Mouse (Mus musculus) stomach, embryonic 15.5 days (tissue): ENCODE measurements at regions not wholly inside any gene's neighbourhood (a gene's known extent, or its start where the extent isn't known, plus 50 kb on each side); places are given as distances from the start of the nearest gene placed in this dataset.

ENCODE experiments used
- ATAC-seq: fragments of 200-750 bp; cut with Nextera tagmentation; 2 replicates; pipeline ENCODE4 v1.8.0; 2017; ENCODE audit warnings: low read depth, moderate number of reproducible peaks, moderate TSS enrichment; ENCODE audit not compliant: insufficient read depth, low FRiP score
- H3K27ac ChIP-seq: fragments of 300-500 bp; sonication (generic); 2 replicates; pipeline ENCODE4 v1.5.1; 2015; ENCODE audit warnings: mild to moderate bottlenecking, inconsistent platforms
- H3K27me3 ChIP-seq: fragments of 300-500 bp; sonication (generic); replicated peaks from 2 replicates; pipeline ENCODE4 v1.6.1; 2015; ENCODE audit warnings: inconsistent platforms
- H3K36me3 ChIP-seq: fragments of 300-500 bp; sonication (generic); 2 replicates; pipeline ENCODE4 v1.6.1; 2015; ENCODE audit warnings: inconsistent platforms
- H3K4me1 ChIP-seq: fragments of 300-500 bp; sonication (generic); 2 replicates; pipeline ENCODE4 v1.6.1; 2015; ENCODE audit warnings: inconsistent platforms
- H3K4me2 ChIP-seq: fragments of 300-500 bp; sonication (generic); 2 replicates; pipeline ENCODE4 v1.6.1; 2015; ENCODE audit warnings: mild to moderate bottlenecking, inconsistent platforms
- H3K4me3 ChIP-seq: fragments of 300-500 bp; sonication (generic); replicated peaks from 2 replicates; pipeline ENCODE4 v1.5.1; 2015; ENCODE audit warnings: inconsistent platforms
- H3K9ac ChIP-seq: fragments of 300-500 bp; sonication (generic); 2 replicates; pipeline ENCODE4 v1.6.1; 2015; ENCODE audit warnings: inconsistent platforms
- H3K9me3 ChIP-seq: fragments of 300-500 bp; sonication (generic); 2 replicates; pipeline ENCODE4 v1.6.1; 2016; ENCODE audit warnings: inconsistent platforms
- WGBS: fragments of 180-500 bp; shearing (Covaris S2); methylation state at CpG from one replicate; pipeline ENCODE4 v1.1.7; 2015; 5-methylcytosine and 5-hydroxymethylcytosine counted together

DNA sequence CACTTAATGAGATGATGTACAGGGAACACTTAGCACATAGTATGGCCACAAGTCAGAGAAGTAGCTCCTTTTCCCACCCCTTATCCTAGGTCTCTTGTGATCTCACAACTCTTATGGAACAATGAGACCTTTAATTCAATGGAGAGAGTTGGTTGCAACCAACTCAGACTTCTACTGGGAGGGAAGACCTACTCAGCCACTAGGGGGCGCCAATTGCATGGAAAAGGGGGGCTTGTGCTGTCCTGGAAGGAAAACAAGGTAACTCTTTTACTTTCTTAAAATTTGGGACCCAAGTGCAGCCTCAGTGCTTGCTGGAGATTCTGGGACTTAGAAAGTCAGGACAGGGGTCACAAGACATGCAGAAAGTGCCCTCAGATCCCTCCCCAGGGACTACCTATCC is 60.7 kb upstream of the Kcnj15 start:
- H3K4me2 ChIP-seq, result no peak overlapping the region
- 0% methylated on average over 1 of the region's 1 CpGs for WGBS
- no peak overlapping the region for H3K27ac ChIP-seq
- no peak for ATAC-seq
- H3K36me3 ChIP-seq, result no peaks in the 10 kb centered on the region
- H3K4me1 ChIP-seq, result peaks cover 4% of the 10 kb centered on the region; the same call in 1 of the 2 replicates
- H3K9me3 ChIP-seq, result no peaks in the 10 kb centered on the region
- no peaks in the 10 kb centered on the region for H3K27me3 ChIP-seq
- no peak overlapping the region for H3K4me3 ChIP-seq
- H3K9ac ChIP-seq, result no peak overlapping the region

DNA sequence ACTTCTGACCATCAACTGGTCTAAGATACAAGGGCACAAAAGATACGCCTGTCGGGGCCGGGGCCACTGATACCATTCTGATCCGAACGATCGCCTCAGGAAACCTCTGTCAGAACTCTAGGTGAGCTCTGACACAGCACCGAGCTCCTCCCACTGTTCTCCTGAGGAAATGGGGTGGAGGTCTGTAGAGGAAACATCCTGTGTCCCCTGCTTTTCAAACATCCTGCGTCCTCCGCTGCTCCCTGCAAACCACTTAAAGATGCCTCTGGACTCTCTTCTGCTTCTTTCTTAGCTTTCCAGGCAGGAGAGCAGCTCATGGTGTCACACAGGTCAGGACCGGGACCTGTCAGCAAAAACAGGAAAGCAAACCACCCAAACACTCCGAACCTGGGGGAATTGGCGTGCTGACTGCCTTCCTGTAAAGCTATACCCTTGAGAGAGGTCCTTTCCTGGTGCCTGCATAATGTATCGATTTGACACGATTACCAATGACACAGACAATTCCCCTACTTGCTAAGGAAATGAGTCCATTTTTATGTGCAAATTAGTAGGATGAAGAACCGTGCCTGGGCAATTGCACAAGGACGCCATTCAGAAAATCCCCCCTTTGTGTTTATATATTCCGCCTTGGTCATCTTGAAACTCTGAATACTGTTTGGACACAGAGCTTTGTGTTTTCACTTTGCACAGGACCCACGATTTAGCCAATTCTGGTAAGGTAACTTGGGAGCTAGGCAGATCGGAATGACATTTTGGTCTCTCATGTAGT is 58.4 kb upstream of the Kcnj15 start:
- Histone ChIP-seq H3K4me2 (no peak overlapping the region), H3K9ac (no peak overlapping the region), H3K27me3 (no peaks in the 10 kb centered on the region), H3K4me3 (no peak overlapping the region), H3K9me3 (no peaks in the 10 kb centered on the region), H3K36me3 (no peaks in the 10 kb centered on the region), H3K27ac (no peak overlapping the region), H3K4me1 (peaks cover 4% of the 10 kb centered on the region; the same call in 1 of the 2 replicates)
- whole genome bisulfite sequencing, result 57% methylated on average over 19 of the region's 19 CpGs
- no peak for ATAC-seq

DNA sequence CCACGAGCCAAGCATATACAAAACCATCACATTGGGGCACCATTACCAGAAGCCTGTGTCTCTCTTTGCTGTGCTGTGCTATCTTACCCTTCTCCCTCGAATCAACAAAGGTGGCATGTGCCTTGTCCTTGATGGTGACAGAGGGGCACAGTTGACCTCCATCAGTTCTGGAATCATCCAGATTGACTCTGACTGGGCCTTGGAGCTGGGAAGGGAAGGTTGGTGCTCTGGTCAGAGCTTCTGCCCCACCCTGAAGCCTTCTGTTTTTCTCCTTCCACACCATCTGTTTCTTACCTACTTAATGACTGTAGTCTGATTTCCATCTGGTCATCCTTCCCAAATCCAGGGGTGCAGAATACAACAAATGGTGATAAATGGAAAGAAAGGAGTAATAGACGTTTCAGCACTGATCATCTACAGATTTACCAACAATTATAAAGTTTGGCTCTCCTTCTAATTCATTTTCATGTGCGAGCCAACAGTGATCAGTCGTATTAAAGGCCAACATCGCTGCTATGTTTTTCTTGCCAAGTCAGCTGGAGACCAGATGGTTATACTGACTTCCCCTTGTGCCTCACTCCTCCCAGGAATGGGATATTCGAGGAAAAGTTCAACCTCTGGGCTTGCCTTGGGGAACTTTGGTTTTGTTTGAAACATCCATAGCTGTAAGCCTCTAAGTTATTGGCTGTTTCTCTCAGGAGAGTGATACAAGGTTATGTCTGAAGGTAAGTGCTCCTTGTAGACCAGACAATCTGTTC is 55.1 kb upstream of the Kcnj15 start:
- no peak for ATAC-seq

DNA sequence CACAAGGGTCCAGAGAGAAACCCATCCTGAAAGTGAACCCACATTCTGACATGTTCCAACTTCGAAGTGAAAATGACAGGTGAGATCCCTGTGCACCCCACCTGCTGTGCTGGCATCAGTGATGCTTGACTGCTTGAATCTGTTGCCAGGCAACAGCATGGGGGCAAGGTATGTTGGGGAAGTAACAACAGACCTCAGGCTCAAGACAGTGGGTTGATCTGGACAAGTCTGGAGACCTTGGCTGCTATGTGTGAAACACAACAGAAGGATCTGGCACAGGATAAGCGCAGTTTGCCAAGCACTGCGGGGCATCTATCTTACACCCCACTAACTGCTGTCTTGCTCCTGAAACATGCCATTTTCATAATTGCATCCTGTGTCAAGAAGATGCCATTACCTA is 54.3 kb upstream of the Kcnj15 start:
- Histone ChIP-seq H3K4me3 (no peak overlapping the region), H3K9ac (no peak overlapping the region), H3K9me3 (no peaks in the 10 kb centered on the region), H3K36me3 (no peaks in the 10 kb centered on the region), H3K27me3 (no peaks in the 10 kb centered on the region), H3K4me1 (no peaks in the 10 kb centered on the region), H3K27ac (no peak overlapping the region), H3K4me2 (no peak overlapping the region)
- ATAC-seq, result no peak
- 84% methylated on average over 3 of the region's 3 CpGs for WGBS

More for the DNA sequence above, 55.1 kb upstream of the Kcnj15 start:
- no peaks in the 10 kb centered on the region for H3K36me3 ChIP-seq
- no peaks in the 10 kb centered on the region for H3K9me3 ChIP-seq
- no peak overlapping the region for H3K27ac ChIP-seq
- H3K4me2 ChIP-seq, result no peak overlapping the region
- 53% methylated on average over 7 of the region's 7 CpGs for WGBS
- no peak overlapping the region for H3K4me3 ChIP-seq
- H3K4me1 ChIP-seq, result no peaks in the 10 kb centered on the region
- no peaks in the 10 kb centered on the region for H3K27me3 ChIP-seq
- no peak overlapping the region for H3K9ac ChIP-seq

DNA sequence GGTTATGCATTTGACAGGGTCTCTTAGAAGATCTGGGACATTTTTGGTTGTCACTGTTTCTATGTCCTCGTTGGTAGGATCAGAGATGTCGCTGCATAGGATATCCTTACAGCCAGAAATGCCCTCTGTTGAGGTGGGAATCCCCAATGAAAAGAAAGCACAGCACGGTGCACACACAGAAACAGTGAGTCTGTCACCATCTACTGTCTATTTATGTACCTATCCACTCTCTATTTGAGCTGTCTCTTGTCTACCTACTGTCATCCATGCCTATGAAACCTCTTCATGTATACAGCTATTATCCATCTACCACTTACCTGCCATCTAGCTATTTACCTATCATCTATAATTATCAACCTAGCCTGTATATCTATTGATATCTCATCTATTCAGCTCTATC is 53.6 kb upstream of the Kcnj15 start:
- H3K27ac ChIP-seq, result no peak overlapping the region
- no peaks in the 10 kb centered on the region for H3K9me3 ChIP-seq
- ATAC-seq, result no peak
- no peak overlapping the region for H3K4me2 ChIP-seq
- no peaks in the 10 kb centered on the region for H3K4me1 ChIP-seq
- no peak overlapping the region for H3K4me3 ChIP-seq
- 84% methylated on average over 3 of the region's 3 CpGs for WGBS
- no peaks in the 10 kb centered on the region for H3K27me3 ChIP-seq
- no peak overlapping the region for H3K9ac ChIP-seq
- no peaks in the 10 kb centered on the region for H3K36me3 ChIP-seq

DNA sequence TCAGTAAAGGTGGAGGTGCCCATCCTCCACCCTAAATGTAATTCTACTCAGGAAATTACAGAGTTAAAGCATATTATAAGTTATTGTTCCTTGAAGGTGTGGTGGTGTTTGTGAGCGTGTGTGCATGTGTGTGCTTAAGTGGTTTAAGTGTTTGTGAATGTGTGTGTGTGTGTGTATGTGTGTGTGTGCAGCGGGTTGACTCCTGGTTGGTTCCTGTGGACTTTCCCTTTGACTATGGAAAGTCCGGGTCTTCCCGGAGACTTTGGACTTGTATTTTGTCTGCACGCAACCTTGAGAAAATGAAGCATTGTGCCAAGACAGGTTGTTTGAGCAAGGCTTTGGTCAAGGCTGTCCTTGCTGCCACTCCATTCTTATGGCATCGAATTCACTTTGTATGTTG is 52.9 kb upstream of the Kcnj15 start:
- 84% methylated on average over 6 of the region's 6 CpGs for WGBS
- Histone ChIP-seq H3K4me1 (no peaks in the 10 kb centered on the region), H3K4me2 (no peak overlapping the region), H3K9me3 (no peaks in the 10 kb centered on the region), H3K4me3 (no peak overlapping the region), H3K36me3 (no peaks in the 10 kb centered on the region), H3K9ac (no peak overlapping the region), H3K27ac (no peak overlapping the region), H3K27me3 (no peaks in the 10 kb centered on the region)
- no peak for ATAC-seq

DNA sequence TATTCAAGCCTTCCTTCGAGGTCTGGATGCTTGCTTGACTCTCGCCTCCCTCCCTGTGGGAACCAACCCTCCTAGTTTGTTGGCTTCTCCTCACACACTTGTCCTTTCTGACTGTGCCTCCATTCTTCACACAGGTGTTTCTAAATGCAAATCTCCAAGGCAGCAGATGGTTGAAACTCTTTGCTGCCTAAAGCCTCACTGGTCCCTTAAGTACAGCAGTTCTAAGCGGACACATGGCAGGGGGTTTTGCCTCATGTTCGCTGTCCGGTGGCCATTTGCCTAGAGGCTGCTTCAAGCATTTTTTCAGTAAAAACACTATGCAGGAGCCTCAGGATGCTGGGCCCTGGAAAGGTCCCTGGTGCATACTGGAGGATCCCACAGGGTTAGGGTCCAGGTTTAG is 50.9 kb upstream of the Kcnj15 start:
- Histone ChIP-seq H3K9ac (no peak overlapping the region), H3K4me3 (no peak overlapping the region), H3K4me2 (no peak overlapping the region), H3K4me1 (no peaks in the 10 kb centered on the region), H3K9me3 (no peaks in the 10 kb centered on the region), H3K27me3 (no peaks in the 10 kb centered on the region), H3K27ac (no peak overlapping the region), H3K36me3 (no peaks in the 10 kb centered on the region)
- 90% methylated on average over 5 of the region's 5 CpGs for WGBS
- ATAC-seq, result no peak

DNA sequence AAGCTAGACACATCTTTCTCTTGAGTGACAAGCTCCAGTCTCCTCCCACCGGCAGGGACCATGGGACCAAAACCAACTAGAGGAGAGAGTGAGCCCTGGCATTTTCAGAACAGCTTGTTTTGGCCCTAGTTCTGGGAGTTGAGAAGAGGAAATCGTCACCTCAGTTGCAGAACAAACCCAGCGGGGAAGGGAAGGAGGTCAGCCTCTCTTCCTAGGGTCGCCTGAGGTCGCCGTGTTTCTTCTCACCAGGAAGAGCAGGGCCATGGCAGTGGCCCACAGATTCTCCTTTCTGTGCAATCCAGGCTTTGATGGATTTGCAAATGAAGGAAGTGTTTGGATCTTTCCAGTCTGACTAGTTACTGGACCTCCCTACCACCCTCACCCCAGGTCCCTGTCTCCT is 49.8 kb upstream of the Kcnj15 start:
- Histone ChIP-seq H3K9me3 (no peaks in the 10 kb centered on the region), H3K4me2 (no peak overlapping the region), H3K9ac (no peak overlapping the region), H3K4me1 (no peaks in the 10 kb centered on the region), H3K27ac (no peak overlapping the region), H3K4me3 (no peak overlapping the region), H3K36me3 (no peaks in the 10 kb centered on the region), H3K27me3 (no peaks in the 10 kb centered on the region)
- 79% methylated on average over 6 of the region's 6 CpGs for WGBS
- ATAC-seq, result no peak
